Mouse (Mus musculus): ENCODE results near the gene Odf3l1.

DNA sequence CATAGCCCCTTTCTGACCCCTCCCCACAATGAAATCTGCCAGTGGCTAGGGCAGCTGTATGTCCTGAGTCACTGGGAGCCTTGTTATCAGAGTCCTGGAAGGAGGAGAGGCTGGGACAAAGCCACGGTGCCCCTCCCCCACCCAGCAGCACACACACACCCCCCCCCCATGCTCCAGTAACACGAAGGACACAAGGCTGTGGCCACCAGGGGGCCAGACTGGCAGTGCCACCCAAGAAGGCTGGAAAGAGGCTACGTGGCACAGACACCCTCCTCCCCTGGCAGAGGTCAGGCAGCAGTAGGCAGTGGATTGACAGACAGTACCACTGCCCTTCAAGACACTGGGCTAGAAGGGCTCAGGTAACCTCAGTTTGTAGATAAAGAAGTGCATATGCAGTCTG lies 29.5 kb upstream of the Odf3l1 start:
- TF ChIP-seq CTCF (IDR thresholded peaks at IDR 0.05; ENCODE audit: control insufficient read depth, insufficient read depth, insufficient replicate concordance, low read depth, low read length) = peak; percentile 35; the same call in 1 of the 2 replicates
- TF ChIP-seq POLR2A (IDR thresholded peaks at IDR 0.05; ENCODE audit: control insufficient read depth, low read depth, low read length) = no peak
